Mouse (Mus musculus) heart, embryonic 15.5 days (tissue): ENCODE results near the gene Smc1b. TPM values are rescaled to one million over a fixed set of nuclear protein-coding genes. Genes with fewer than 3 reads are reported as not detected.

ENCODE experiments used
- ATAC-seq: fragments of 200-750 bp; cut with Nextera tagmentation; replicated peaks from 2 replicates; pipeline ENCODE4 v1.8.0; 2017; ENCODE audit warnings: low read depth, moderate TSS enrichment; ENCODE audit not compliant: insufficient number of reproducible peaks, insufficient read depth, low FRiP score
- H3K27ac ChIP-seq: fragments of 300-500 bp; sonication (generic); 2 replicates; pipeline ENCODE4 v1.5.1; 2015; ENCODE audit warnings: mild to moderate bottlenecking, inconsistent platforms
- H3K27me3 ChIP-seq: fragments of 300-500 bp; sonication (generic); 2 replicates; pipeline ENCODE4 v1.6.1; 2015; ENCODE audit warnings: inconsistent platforms
- H3K36me3 ChIP-seq: fragments of 300-500 bp; sonication (generic); 2 replicates; pipeline ENCODE4 v1.6.1; 2015; ENCODE audit warnings: mild to moderate bottlenecking, inconsistent platforms
- H3K4me1 ChIP-seq: fragments of 300-500 bp; sonication (generic); replicated peaks from 2 replicates; pipeline ENCODE4 v1.6.1; 2015; ENCODE audit warnings: inconsistent platforms
- H3K4me2 ChIP-seq: fragments of 300-500 bp; sonication (generic); 2 replicates; pipeline ENCODE4 v1.6.1; 2015; ENCODE audit warnings: inconsistent platforms, mild to moderate bottlenecking, moderate library complexity
- H3K4me3 ChIP-seq: fragments of 300-500 bp; sonication (generic); 2 replicates; pipeline ENCODE4 v1.5.1; 2015; ENCODE audit warnings: mild to moderate bottlenecking, inconsistent platforms
- H3K9ac ChIP-seq: fragments of 300-500 bp; sonication (generic); 2 replicates; pipeline ENCODE4 v1.6.1; 2015; ENCODE audit warnings: mild to moderate bottlenecking, inconsistent platforms
- H3K9me3 ChIP-seq: fragments of 300-500 bp; sonication (generic); replicated peaks from 2 replicates; pipeline ENCODE4 v1.6.1; 2016; ENCODE audit warnings: inconsistent platforms
- WGBS: fragments of 180-500 bp; shearing (Covaris S2); methylation state at CpG from one replicate; pipeline ENCODE4 v1.1.7; 2015; ENCODE audit warnings: mixed read lengths; 5-methylcytosine and 5-hydroxymethylcytosine counted together
- polyA plus RNA-seq: library from polyadenylated mRNA; unstranded; fragments of >200 nt; fragmentation: Nextera tagmentation; extraction: Ambion mirVana; gene quantifications from 2 replicates; pipeline ENCODE4 v1.2.1, GENCODE M21; 2015

Smc1b gene
- polyA plus RNA-seq, 1 experiment from 2014 or later, result 0.03 TPM

DNA sequence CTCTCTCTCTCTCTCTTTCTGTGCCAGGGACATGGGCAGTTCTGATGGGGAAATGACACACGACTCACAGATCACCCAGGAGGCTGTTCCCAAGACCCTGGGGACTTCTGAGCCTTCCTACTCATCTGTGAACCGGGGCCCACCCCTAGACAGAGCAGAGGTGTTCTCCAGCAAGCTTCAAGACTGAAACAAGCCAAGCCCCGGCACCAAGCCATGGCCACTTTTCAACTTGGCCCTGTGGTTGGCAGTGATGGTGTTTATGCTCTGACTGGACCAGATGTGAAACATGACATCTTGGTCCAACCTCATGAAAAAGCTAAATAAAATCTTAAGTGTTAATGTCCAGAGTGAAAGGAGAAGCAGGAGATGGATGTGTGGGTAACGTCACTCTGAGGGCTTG lies 109.6 kb downstream of the Smc1b start:
- Histone ChIP-seq H3K4me2 (no peak overlapping the region), H3K4me1 (no peaks in the 10 kb centered on the region), H3K27ac (no peak overlapping the region), H3K9me3 (no peaks in the 10 kb centered on the region), H3K4me3 (no peak overlapping the region), H3K27me3 (peaks cover 19% of the 10 kb centered on the region; the same call in 1 of the 2 replicates), H3K9ac (no peak overlapping the region), H3K36me3 (no peaks in the 10 kb centered on the region)
- 64% methylated on average over 4 of the region's 4 CpGs for WGBS
- ATAC-seq, result no peak

DNA sequence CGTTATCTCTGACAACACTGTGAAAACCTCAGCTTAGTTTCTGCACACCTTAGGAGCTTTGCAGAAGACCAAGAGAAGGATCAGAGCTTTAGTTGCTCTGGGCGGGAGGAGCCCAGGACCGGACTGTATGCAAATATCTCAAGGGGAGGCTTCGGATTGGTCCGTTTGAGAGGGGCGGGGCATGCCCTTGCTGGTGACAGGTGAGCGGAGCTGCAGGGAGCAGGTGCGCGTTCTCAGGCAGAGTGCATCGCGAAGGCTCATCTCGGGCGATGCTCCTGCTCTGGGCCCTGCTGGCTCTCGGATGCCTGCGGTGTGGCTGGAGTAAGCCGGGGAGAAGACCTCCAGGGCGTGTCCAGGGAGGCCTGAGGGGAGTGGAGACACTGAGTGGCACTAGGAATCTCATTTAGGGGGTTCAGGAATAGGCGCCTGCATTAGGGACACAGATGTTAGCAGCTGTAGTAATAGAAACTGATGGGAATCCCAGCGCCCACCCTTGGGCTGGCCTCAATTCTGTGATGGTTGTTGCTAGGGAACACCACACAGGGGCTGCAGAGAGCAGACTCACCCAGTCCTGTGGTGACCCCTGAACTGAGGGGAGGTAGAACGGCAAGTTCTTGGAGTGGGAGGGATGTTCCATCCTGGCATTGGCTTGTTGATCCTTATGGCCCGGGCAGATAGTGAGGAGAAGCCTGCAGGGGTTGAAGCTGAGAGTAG lies 114.7 kb downstream of the Smc1b start, which contains the start of gene Upk3a:
Gene Upk3a (plus strand): TSS at position 191 of the 714 bp plus-strand sequence.
- H3K27ac ChIP-seq, result no peak within 1 kb of the TSS
- H3K4me3 ChIP-seq, result no peak within 1 kb of the TSS
- H3K4me2 ChIP-seq, result no peak within 1 kb of the TSS
- ATAC-seq, result no peak
- H3K27me3 ChIP-seq, result peaks cover 27% of the 10 kb centered on the region; the same call in 1 of the 2 replicates
- no peaks in the 10 kb centered on the region for H3K9me3 ChIP-seq
- WGBS, result 14% methylated on average over 21 of the region's 21 CpGs
- no peaks in the 10 kb centered on the region for H3K36me3 ChIP-seq
- peaks cover 24% of the 10 kb centered on the region for H3K4me1 ChIP-seq
- H3K9ac ChIP-seq, result no peak within 1 kb of the TSS

DNA sequence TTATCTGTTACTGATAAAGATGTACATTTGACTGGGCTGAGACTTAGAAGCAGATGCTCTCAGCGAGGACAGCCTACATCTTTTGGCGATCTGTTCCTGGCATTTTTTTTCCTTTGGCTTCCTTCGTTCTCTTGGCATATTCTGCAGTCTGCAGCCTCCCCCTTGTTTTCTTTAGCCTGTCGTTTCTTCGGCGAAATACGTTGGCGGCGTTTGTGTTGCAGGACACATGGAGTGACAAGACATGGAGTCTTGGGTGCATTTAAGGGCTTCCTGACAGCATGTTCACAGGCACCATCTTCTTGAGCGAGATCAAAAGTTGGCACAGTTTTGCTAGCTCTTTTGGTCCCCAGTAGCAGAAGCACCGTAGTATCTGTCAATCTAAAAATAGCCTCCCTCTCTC lies 116.0 kb downstream of the Smc1b start:
- peaks cover 22% of the 10 kb centered on the region; the same call in 1 of the 2 replicates for H3K27me3 ChIP-seq
- H3K36me3 ChIP-seq, result no peaks in the 10 kb centered on the region
- WGBS, result 41% methylated on average over 11 of the region's 11 CpGs
- no peaks in the 10 kb centered on the region for H3K9me3 ChIP-seq
- no peak overlapping the region for H3K27ac ChIP-seq
- H3K4me3 ChIP-seq, result no peak overlapping the region
- no peak for ATAC-seq
- H3K4me2 ChIP-seq, result no peak overlapping the region
- H3K9ac ChIP-seq, result no peak overlapping the region
- H3K4me1 ChIP-seq, result peaks cover 29% of the 10 kb centered on the region

Other genes starting within 250 kb of the Smc1b start
- gene Gm29666, start 211.9 kb downstream of the Smc1b start, polyA plus RNA-seq, result 0.38 and 0.40 TPM in 2 replicates
- 16.4 and 19.1 TPM in 2 replicates for gene Nup50, start 208.6 kb downstream of the Smc1b start, polyA plus RNA-seq
- gene 5031439G07Rik, start 143.4 kb downstream of the Smc1b start, polyA plus RNA-seq, result 5.0 and 14.4 TPM in 2 replicates
- gene Upk3a, start 114.8 kb downstream of the Smc1b start, polyA plus RNA-seq, result 0.23 and 2.4 TPM in 2 replicates
- gene Fam118a, start 103.0 kb downstream of the Smc1b start, polyA plus RNA-seq, result 15.3 and 19.7 TPM in 2 replicates
- 0.14 and 0.18 TPM in 2 replicates for gene Ribc2, start 114 bp upstream of the Smc1b start, polyA plus RNA-seq
- 119 and 157 TPM in 2 replicates for gene Fbln1, start 74.0 kb upstream of the Smc1b start, polyA plus RNA-seq
- 182 and 213 TPM in 2 replicates for gene Atxn10, start 204.3 kb upstream of the Smc1b start, polyA plus RNA-seq